Mouse (Mus musculus) adrenal gland, postnatal 36 days (tissue): ENCODE results near the gene Epb41l4b. TPM values are rescaled to one million over a fixed set of nuclear protein-coding genes. Genes with fewer than 3 reads are reported as not detected.

Source experiments
- DNase-seq, 2 experiments: peaks; one replicate each; pipeline ENCODE4 v3.0.0; 2021; ENCODE audit warnings: mixed read lengths in 1 of 2
- total RNA-seq, 2 experiments: library from RNA; stranded (reverse); gene quantifications; 2 replicates each; pipeline ENCODE4 v1.2.3; 2021

The Epb41l4b gene
- total RNA-seq, 2 experiments from 2014 or later = 1.7 to 2.1 TPM

DNA sequence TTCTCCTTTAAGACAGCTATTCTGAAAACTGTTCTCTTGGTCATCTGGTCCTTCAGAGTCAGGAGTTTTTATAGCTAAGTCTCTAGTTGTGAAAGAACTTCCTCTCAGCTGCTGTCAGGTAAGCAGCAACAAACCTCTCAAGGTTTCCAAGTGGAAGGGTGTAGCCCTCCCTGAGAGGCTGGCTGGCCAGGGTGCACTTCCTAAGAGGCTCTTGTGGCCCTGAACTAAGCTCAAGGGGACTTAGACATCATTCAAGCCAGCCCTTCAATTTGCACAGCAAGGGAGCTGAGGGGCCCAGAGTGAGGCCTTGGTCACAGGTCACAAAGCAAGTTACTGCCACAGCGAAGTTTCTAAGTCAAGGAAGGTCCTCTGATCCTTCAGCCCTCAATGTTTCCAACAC is 200.0 kb downstream of the Epb41l4b start:
- no peak for DNase-seq

DNA sequence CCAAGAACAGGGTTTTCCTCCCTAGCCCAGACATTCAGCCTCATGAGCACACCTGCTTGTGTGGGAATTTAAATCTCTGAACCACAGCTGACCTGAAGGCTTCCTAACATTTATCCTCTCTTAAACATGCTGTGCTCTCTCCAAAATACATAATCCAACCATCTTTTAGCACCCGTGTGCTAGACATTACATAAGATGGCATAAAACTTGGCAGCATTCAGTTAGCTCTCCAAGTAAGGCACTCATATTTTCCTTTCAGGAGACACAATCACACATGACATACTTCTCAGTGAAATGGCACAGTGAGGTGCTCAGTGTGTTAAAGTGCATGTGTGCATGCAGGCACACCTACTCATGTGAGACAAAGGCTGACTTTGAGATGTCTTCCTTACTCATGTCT is 200.7 kb downstream of the Epb41l4b start:
- DNase-seq = no peak

Other genes starting within 250 kb of the Epb41l4b start
- gene Tmem245, start 196.0 kb downstream of the Epb41l4b start, total RNA-seq = 10 to 100 TPM; 48.4 to 52.9 TPM
- gene Frrs1l, start 153.0 kb downstream of the Epb41l4b start, total RNA-seq = under 1 TPM; 0.23 to 0.40 TPM
- 10 to 100 TPM; 22.8 to 35.6 TPM for gene Ptpn3, start 158.4 kb upstream of the Epb41l4b start, total RNA-seq